Mouse (Mus musculus): ENCODE results near the gene Alg14.

The Alg14 gene

GRCm38 (mm10) chr3:121370301-121370700 lies 78.7 kb downstream of the Alg14 start:
- DNase-seq, result no peak

GRCm38 (mm10) chr3:121370830-121371526 lies 79.4 kb downstream of the Alg14 start:
- DNase-seq, result no peak

- DNase-seq, result no peak
These were observed 80.1 kb downstream of the Alg14 start for GRCm38 (mm10) chr3:121371527-121372220.

- no peak for DNase-seq
These were observed 82.4 kb downstream of the Alg14 start for GRCm38 (mm10) chr3:121373897-121374441.

- no peak for DNase-seq
These were observed 84.1 kb downstream of the Alg14 start for GRCm38 (mm10) chr3:121375541-121376129.

DNA sequence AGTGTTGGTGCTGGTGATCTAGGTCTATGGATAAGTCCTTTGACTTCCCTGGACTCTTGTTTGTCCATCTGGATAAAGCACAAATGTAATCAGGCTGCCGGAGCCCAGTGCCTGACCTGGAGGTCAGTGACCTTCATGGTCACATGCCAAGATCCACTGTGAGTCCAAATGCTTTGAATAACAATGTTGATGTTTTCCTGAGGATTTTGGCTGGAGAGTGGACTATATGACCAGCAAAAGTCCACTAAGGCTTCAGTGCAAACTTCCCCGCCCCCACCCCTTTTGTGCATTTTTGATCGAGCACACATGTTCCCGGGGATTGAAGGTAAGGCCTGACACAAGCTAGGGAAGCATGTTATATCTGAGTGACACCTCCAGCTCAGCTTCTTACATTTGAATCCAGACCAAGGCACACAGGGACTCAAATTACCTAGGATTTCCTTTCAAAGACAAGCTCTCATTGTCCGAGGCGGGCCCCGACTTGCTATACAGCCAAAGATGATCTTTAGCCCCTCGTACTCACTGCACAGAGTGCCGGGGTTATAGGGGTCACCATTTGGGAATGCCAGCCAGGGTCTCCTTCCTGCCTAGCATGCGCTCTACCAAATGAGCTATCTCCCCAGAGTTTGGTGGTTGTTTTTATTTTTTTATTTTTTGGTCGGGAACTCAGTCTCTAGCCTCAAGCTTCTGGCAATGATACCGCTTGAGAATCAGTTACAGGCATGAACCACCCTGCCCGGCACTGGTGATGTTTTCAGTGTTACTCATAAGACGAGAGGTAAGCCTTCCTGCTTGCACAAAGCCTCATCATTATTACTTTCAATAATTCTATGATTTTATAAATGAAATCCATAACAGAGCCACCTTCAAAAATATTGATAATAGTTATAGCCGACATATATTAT lies 87.4 kb downstream of the Alg14 start:
- DNase-seq, result peak; percentile 90 to 92

DNA sequence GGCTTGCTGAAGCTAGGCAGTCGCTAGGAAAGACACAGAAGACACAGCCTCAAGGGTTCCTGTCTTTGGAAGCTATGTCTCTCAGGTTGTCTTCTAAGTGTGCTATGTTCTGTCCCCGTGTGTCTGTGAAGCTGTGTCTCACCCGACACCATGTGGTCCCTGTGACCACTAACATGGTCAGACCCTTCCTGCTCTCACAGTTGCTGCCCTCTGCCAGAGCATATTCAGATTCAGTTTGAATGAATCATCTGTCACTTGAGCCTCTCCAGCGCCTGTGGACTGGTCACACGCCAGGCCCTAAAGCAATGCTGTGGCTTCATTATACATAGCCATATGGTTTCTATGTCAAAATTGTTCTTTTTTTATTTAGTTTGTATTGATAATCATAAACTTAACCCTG lies 88.1 kb downstream of the Alg14 start:
- no peak for DNase-seq

GRCm38 (mm10) chr3:121387471-121388009 lies 96.0 kb downstream of the Alg14 start:
- no peak for DNase-seq

- no peak for DNase-seq
These were observed 97.8 kb downstream of the Alg14 start for GRCm38 (mm10) chr3:121389366-121389765.

DNA sequence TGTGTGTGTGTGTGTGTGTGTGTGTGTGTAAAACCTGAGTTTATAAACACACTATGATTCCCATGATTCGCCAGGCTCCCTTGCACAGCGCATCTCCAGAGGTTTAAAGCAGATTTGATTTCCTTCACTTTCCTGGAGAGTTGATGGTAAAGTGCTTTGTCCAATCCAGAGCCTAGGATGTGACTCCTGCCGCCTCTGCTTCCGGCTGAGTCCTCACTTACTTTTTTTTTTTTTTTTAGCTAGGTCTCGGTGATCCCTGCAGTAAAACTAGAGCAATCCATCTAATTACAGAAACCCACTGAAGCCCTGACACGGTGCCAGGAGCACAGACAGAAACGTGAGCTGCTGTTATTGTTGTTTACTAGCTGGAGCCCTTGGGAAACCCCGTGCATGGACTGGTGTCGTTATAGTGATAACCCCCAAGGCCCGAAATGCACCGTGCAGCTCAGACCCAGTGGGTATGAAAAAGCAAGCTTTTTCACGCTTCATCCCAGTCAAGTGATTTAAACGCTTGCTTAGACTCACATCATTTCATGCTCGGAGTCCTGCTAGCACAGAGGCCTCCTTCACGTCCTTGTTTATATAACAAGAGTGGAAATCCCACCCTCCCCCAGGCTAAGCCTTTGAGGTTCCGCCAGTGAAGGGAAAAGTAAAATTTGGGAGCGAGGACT lies 98.4 kb downstream of the Alg14 start:
- DNase-seq, result peak; percentile 16 to 27

DNA sequence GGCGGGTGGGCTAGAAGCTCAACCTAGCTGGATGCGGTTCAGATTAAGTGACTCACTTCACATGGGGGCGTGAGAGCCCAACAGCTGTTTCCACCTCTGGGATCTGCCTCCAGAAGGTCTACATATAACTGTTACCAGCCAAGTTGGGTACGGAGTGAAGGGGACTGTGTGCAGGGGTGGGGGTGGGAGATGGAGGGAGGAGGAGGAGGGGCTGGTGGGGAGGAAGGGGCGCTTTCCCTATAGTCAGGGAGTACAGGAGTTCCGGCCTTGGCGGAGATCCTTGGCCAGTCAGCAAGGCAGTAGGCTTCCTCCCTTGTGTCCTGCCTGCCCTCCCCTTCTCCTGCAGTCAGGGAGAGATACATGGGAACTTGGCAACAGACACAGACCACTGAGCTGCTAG lies 99.2 kb downstream of the Alg14 start:
- no peak for DNase-seq

- no peak for DNase-seq
These were observed 104.2 kb downstream of the Alg14 start for GRCm38 (mm10) chr3:121395588-121396295.

- no peak for DNase-seq
These were observed 105.0 kb downstream of the Alg14 start for GRCm38 (mm10) chr3:121396561-121396960.

DNA sequence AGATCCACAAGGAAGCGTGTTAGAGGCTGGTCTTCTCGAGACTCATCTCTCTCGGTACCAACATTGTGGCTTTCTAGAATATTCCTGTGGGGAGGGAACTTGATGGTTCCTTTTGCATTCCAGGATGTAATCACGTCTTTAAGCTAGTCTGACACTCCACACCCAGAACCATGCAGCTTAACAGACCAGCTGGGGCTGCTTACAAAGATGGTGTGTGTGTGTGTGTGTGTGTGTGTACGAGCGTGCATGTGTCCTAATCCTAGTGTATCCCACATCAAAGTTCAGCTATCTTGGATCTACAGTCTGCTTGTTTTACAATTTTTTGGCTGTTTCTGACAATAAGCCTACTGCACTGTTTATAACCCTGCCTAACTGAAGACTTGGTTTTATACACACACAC lies 105.4 kb downstream of the Alg14 start:
- no peak for DNase-seq

GRCm38 (mm10) chr3:121401384-121401783 lies 109.8 kb downstream of the Alg14 start:
- no peak for DNase-seq

GRCm38 (mm10) chr3:121402096-121402495 lies 110.5 kb downstream of the Alg14 start:
- no peak for DNase-seq

DNA sequence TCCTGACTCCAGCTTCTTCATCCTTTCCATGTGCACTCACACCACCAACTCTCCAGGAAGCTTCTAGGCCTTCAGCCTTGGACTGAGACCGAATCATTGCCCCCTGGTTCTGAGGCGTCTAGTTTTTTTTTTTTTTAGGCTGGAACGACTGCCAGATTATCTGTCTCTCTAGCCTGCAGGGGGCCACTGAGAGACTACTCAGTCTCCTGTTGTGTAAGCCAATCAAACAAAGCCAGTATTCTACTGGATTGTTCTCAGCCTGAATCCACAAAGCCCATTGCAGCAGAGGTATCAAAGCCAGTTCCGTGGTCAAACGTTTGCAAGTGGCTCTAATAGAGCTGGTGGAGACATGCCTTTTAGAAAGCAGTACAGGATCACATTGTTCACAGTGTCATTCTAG lies 111.9 kb downstream of the Alg14 start:
- no peak for DNase-seq

- DNase-seq, result no peak
These were observed 113.5 kb downstream of the Alg14 start for GRCm38 (mm10) chr3:121405101-121405500.

- DNase-seq, result no peak
These were observed 115.8 kb downstream of the Alg14 start for GRCm38 (mm10) chr3:121407417-121407816.

DNA sequence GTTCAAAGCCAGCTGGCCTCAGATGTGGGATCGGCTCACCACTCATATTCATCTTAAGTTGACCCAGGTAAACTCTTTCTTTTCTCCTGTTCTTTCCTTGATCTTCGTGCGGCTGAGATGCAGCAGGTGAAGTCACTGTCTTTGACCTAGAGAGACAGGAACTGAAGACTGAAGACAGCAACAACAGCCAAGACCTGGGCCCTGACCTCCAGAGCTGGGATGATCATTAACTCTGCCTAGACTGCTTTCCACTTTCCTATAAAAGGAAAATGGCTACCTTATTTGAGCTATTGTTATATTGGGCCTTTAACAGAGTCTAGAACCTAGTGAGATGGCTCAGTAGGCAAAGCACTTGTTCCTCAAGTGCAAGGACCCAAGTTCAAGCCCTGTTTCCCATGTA lies 116.8 kb downstream of the Alg14 start:
- peak in 1 of 2 experiments; percentile 40 for DNase-seq

- no peak for DNase-seq
These were observed 119.9 kb downstream of the Alg14 start for GRCm38 (mm10) chr3:121411450-121411849.
